Mouse (Mus musculus) stomach, postnatal 0 days (tissue): ENCODE data around the gene Dusp3.

ENCODE experiments used
- CTCF ChIP-seq: IDR thresholded peaks from 2 replicates; pipeline ENCODE4 v1.5.1; 2016; ENCODE audit warnings: antibody characterized with exemption, low read depth, mild to moderate bottlenecking, moderate library complexity
- EP300 ChIP-seq: optimal IDR thresholded peaks from 2 replicates; pipeline ENCODE3; 2016; ENCODE audit warnings: antibody characterized with exemption

GRCm38 (mm10) chr11:101924441-101924976, 62.3 kb downstream of the Dusp3 start:
- TF ChIP-seq EP300, result no peak
- 0 out of 2 replicates have a peak, but pooled peaks have one; percentile 9 for TF ChIP-seq CTCF
